Mouse (Mus musculus) liver, embryonic 11.5 days (tissue): ENCODE measurements around the gene Ahcyl1. TPM values are rescaled to one million over a fixed set of nuclear protein-coding genes. Genes with fewer than 3 reads are reported as not detected.
"Not testable (repeated sequence)": the region's sequence is repeated elsewhere in the genome, so short reads cannot be mapped to it uniquely, and the experiment has no call there.

Source experiments
- ATAC-seq: fragments of 200-750 bp; cut with Nextera tagmentation; replicated peaks from 2 replicates; pipeline ENCODE4 v1.8.0; 2017; ENCODE audit warnings: moderate number of reproducible peaks, mild to moderate bottlenecking, moderate TSS enrichment, moderate library complexity; ENCODE audit not compliant: low FRiP score
- DNase-seq: peaks from one replicate; pipeline ENCODE4 v3.0.0-alpha.2; 2017; ENCODE audit warnings: low spot score
- H3K27ac ChIP-seq: fragments of 300-500 bp; sonication (generic); 2 replicates; pipeline ENCODE4 v1.5.1; 2014; ENCODE audit warnings: mild to moderate bottlenecking, low read depth, low read length, control low read depth
- H3K27me3 ChIP-seq: fragments of 300-500 bp; sonication (generic); replicated peaks from 2 replicates; pipeline ENCODE4 v1.6.1; 2014; ENCODE audit warnings: low read length, mixed read lengths; ENCODE audit not compliant: control insufficient read depth, insufficient read depth
- H3K36me3 ChIP-seq: fragments of 300-500 bp; sonication (generic); 2 replicates; pipeline ENCODE4 v1.6.1; 2014; ENCODE audit warnings: mild to moderate bottlenecking, low read length, moderate library complexity, mixed read lengths; ENCODE audit not compliant: control insufficient read depth, insufficient read depth
- H3K4me1 ChIP-seq: fragments of 300-500 bp; sonication (generic); replicated peaks from 2 replicates; pipeline ENCODE4 v1.6.1; 2014; ENCODE audit warnings: low read length, mixed read lengths; ENCODE audit not compliant: control insufficient read depth, insufficient read depth
- H3K4me2 ChIP-seq: fragments of 300-500 bp; sonication (generic); 2 replicates; pipeline ENCODE4 v1.6.1; 2014; ENCODE audit warnings: mild to moderate bottlenecking, control low read depth, moderate library complexity
- H3K4me3 ChIP-seq: fragments of 300-500 bp; sonication (generic); 2 replicates; pipeline ENCODE4 v1.5.1; 2014; ENCODE audit warnings: low read depth, low read length, control low read depth
- H3K9ac ChIP-seq: fragments of 300-500 bp; sonication (generic); 2 replicates; pipeline ENCODE4 v1.6.1; 2014; ENCODE audit warnings: low read depth, low read length, control low read depth
- H3K9me3 ChIP-seq: fragments of 300-500 bp; sonication (generic); 2 replicates; pipeline ENCODE4 v1.6.1; 2016; ENCODE audit warnings: low read length, inconsistent platforms, mixed read lengths; ENCODE audit not compliant: control insufficient read depth
- WGBS: fragments of 180-500 bp; shearing (Covaris S2); extraction: QIAGEN DNeasy Blood & Tissue Kit; methylation state at CpG from one replicate; pipeline ENCODE4 v1.1.7; 2014; 5-methylcytosine and 5-hydroxymethylcytosine counted together
- polyA plus RNA-seq: library from polyadenylated mRNA; unstranded; fragments of >200 nt; fragmentation: Nextera tagmentation; extraction: Ambion mirVana; gene quantifications from 2 replicates; pipeline ENCODE4 v1.2.1, GENCODE M21; 2014

The Ahcyl1 gene
- polyA plus RNA-seq, 1 experiment from 2014 or later = 69.0 TPM

- ATAC-seq (no peak), DNase-seq (no peak)
- H3K9me3 ChIP-seq = no peaks in the 10 kb centered on the region
- H3K4me3 ChIP-seq = no peak overlapping the region
- H3K27me3 ChIP-seq = no peaks in the 10 kb centered on the region
- H3K36me3 ChIP-seq = no peaks in the 10 kb centered on the region
- no peak overlapping the region for H3K4me2 ChIP-seq
- no peak overlapping the region for H3K9ac ChIP-seq
- 81% methylated on average over 3 of the region's 3 CpGs for WGBS
- H3K27ac ChIP-seq = peak overlapping the region; percentile 15; the same call in 1 of the 2 replicates
- peaks cover 29% of the 10 kb centered on the region for H3K4me1 ChIP-seq
Measured at GRCm38 (mm10) chr3:107739456-107739855, 43.1 kb upstream of the Ahcyl1 start.

- no peak for ATAC-seq
- Histone ChIP-seq H3K27me3 (no peaks in the 10 kb centered on the region), H3K27ac (no peak overlapping the region), H3K9ac (no peak overlapping the region), H3K9me3 (no peaks in the 10 kb centered on the region), H3K4me3 (no peak overlapping the region), H3K36me3 (no peaks in the 10 kb centered on the region), H3K4me2 (no peak overlapping the region), H3K4me1 (peaks cover 23% of the 10 kb centered on the region)
- WGBS = 89% methylated on average over 1 of the region's 1 CpGs
- DNase-seq = no peak
Measured at GRCm38 (mm10) chr3:107738620-107739019, 42.3 kb upstream of the Ahcyl1 start.

GRCm38 (mm10) chr3:107737609-107738190 is 41.3 kb upstream of the Ahcyl1 start:
- Histone ChIP-seq H3K4me3 (no peak overlapping the region), H3K4me2 (no peak overlapping the region), H3K27ac (no peak overlapping the region), H3K36me3 (no peaks in the 10 kb centered on the region), H3K9me3 (no peaks in the 10 kb centered on the region), H3K4me1 (peaks cover 21% of the 10 kb centered on the region), H3K27me3 (no peaks in the 10 kb centered on the region), H3K9ac (no peak overlapping the region)
- ATAC-seq (no peak), DNase-seq (no peak)
- WGBS = 66% methylated on average over 1 of the region's 1 CpGs

- not testable (repeated sequence) for H3K4me1 ChIP-seq, H3K4me3 ChIP-seq, ATAC-seq, H3K27ac ChIP-seq, DNase-seq, H3K9ac ChIP-seq, H3K36me3 ChIP-seq, H3K27me3 ChIP-seq, H3K4me2 ChIP-seq, H3K9me3 ChIP-seq
- WGBS = 91% methylated on average over 13 of the region's 13 CpGs
Measured at GRCm38 (mm10) chr3:107735620-107736019, 39.3 kb upstream of the Ahcyl1 start.

GRCm38 (mm10) chr3:107733329-107733728 is 37.0 kb upstream of the Ahcyl1 start:
- WGBS = 85% methylated on average over 1 of the region's 1 CpGs
- Histone ChIP-seq H3K9me3 (no peaks in the 10 kb centered on the region), H3K4me2 (no peak overlapping the region), H3K4me3 (no peak overlapping the region), H3K36me3 (no peaks in the 10 kb centered on the region), H3K4me1 (no peaks in the 10 kb centered on the region), H3K9ac (no peak overlapping the region), H3K27ac (no peak overlapping the region), H3K27me3 (no peaks in the 10 kb centered on the region)
- ATAC-seq = no peak
- DNase-seq = no peak

DNA sequence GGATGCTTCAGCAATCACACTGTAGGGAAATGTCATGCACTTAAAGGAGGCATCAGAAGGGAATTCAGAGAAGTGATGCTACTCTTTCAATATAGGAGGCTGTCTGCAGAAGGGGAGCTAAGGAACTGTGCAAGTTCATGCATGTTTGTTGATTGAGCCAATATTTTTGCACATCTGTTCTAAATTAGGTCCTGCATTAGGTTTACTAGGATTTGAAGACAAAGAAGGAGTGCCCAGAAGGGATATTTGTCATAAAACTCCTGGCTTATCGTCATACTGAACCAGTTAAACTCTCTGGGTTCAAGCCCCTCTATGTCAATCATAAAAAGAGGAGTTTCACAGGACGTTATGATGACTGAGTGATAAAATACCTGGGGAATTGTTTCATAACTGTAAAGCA is 33.9 kb upstream of the Ahcyl1 start:
- 68% methylated on average over 2 of the region's 2 CpGs for WGBS
- no peak overlapping the region for H3K9ac ChIP-seq

GRCm38 (mm10) chr3:107728509-107728908 is 32.1 kb upstream of the Ahcyl1 start:
- H3K27ac ChIP-seq = no peak overlapping the region
- WGBS = 57% methylated on average over 1 of the region's 1 CpGs
- ATAC-seq (no peak), DNase-seq (no peak)
- no peaks in the 10 kb centered on the region for H3K9me3 ChIP-seq
- no peak overlapping the region for H3K9ac ChIP-seq
- no peaks in the 10 kb centered on the region for H3K36me3 ChIP-seq
- H3K4me3 ChIP-seq = no peak overlapping the region
- H3K4me2 ChIP-seq = no peak overlapping the region
- no peaks in the 10 kb centered on the region for H3K27me3 ChIP-seq
- H3K4me1 ChIP-seq = no peaks in the 10 kb centered on the region

More for the DNA sequence above, 33.9 kb upstream of the Ahcyl1 start:
- no peaks in the 10 kb centered on the region for H3K36me3 ChIP-seq
- ATAC-seq = no peak
- H3K27ac ChIP-seq = no peak overlapping the region
- no peaks in the 10 kb centered on the region for H3K4me1 ChIP-seq
- H3K4me3 ChIP-seq = no peak overlapping the region
- H3K9me3 ChIP-seq = no peaks in the 10 kb centered on the region
- H3K4me2 ChIP-seq = no peak overlapping the region
- no peak for DNase-seq
- H3K27me3 ChIP-seq = no peaks in the 10 kb centered on the region

- Histone ChIP-seq H3K9me3 (no peaks in the 10 kb centered on the region), H3K4me2 (no peak overlapping the region), H3K9ac (no peak overlapping the region), H3K4me1 (no peaks in the 10 kb centered on the region), H3K4me3 (no peak overlapping the region), H3K27me3 (no peaks in the 10 kb centered on the region), H3K27ac (no peak overlapping the region), H3K36me3 (no peaks in the 10 kb centered on the region)
- ATAC-seq (no peak), DNase-seq (no peak)
- 71% methylated on average over 1 of the region's 1 CpGs for WGBS
Measured at GRCm38 (mm10) chr3:107715971-107716370, 19.6 kb upstream of the Ahcyl1 start.

- Histone ChIP-seq H3K27me3 (no peaks in the 10 kb centered on the region), H3K4me2 (no peak overlapping the region), H3K27ac (no peak overlapping the region), H3K9ac (no peak overlapping the region), H3K4me1 (no peaks in the 10 kb centered on the region), H3K4me3 (no peak overlapping the region), H3K36me3 (no peaks in the 10 kb centered on the region), H3K9me3 (no peaks in the 10 kb centered on the region)
- ATAC-seq = no peak
- WGBS = 59% methylated on average over 5 of the region's 5 CpGs
- DNase-seq = no peak
Measured at GRCm38 (mm10) chr3:107714276-107714933, 18.0 kb upstream of the Ahcyl1 start.
